Mouse (Mus musculus) skeletal muscle tissue, adult 2 months (tissue): ENCODE data around the gene Il17re.

Experiments used
- DNase-seq: peaks from one replicate; pipeline ENCODE4 v3.0.0-alpha.2; 2012; ENCODE audit warnings: low read depth, low spot score

Gene Il17re

GRCm38 (mm10) chr6:113483729-113484128, 25.4 kb downstream of the Il17re start:
- no peak for DNase-seq

GRCm38 (mm10) chr6:113487125-113487576, 28.9 kb downstream of the Il17re start:
- DNase-seq: peak; percentile 72

- DNase-seq: no peak
Measured at GRCm38 (mm10) chr6:113489410-113489809, 31.1 kb downstream of the Il17re start.

GRCm38 (mm10) chr6:113492101-113492864, 34.0 kb downstream of the Il17re start:
- DNase-seq: no peak

- DNase-seq: peak; percentile 67
Measured at GRCm38 (mm10) chr6:113494258-113494788, 36.0 kb downstream of the Il17re start.

- no peak for DNase-seq
Measured at GRCm38 (mm10) chr6:113495071-113495675, 36.9 kb downstream of the Il17re start.

GRCm38 (mm10) chr6:113499346-113499745, 41.1 kb downstream of the Il17re start:
- no peak for DNase-seq

GRCm38 (mm10) chr6:113501388-113502084, 43.3 kb downstream of the Il17re start, which contains the start of gene Prrt3:
TSS of gene Prrt3 (minus strand) at chr6:113501931.
- DNase-seq: no peak

- no peak for DNase-seq
Measured at GRCm38 (mm10) chr6:113502801-113503200, 44.5 kb downstream of the Il17re start.

- no peak for DNase-seq
Measured at GRCm38 (mm10) chr6:113505689-113506088, 47.4 kb downstream of the Il17re start.

- no peak for DNase-seq
Measured at GRCm38 (mm10) chr6:113507130-113507529, 48.8 kb downstream of the Il17re start.

- peak; percentile 80 for DNase-seq
Measured at GRCm38 (mm10) chr6:113508272-113508946, 50.1 kb downstream of the Il17re start.

GRCm38 (mm10) chr6:113508947-113509280, 50.6 kb downstream of the Il17re start:
- peak; percentile 75 for DNase-seq

GRCm38 (mm10) chr6:113513944-113514343, 55.7 kb downstream of the Il17re start:
- no peak for DNase-seq

GRCm38 (mm10) chr6:113514600-113514999, 56.3 kb downstream of the Il17re start:
- DNase-seq: no peak

- no peak for DNase-seq
Measured at GRCm38 (mm10) chr6:113517434-113518080, 59.3 kb downstream of the Il17re start.
